Mouse (Mus musculus): Measurements from ENCODE around the gene Slc25a34. TPM values are rescaled to one million over a fixed set of nuclear protein-coding genes. Genes with fewer than 3 reads are reported as not detected.

Gene Slc25a34
- 0.13 TPM for polyA plus RNA-seq (2012; fragmentation: generic; extraction: Trizol)
- long read RNA-seq, experiment 1, result 0 reads
- long read RNA-seq, experiment 2, result 0 reads

- H3K79me2 ChIP-seq (ENCODE audit: control insufficient read depth, insufficient read depth), result no peaks in the 10 kb centered on the region
- no peaks in the 10 kb centered on the region for H3K27me3 ChIP-seq (ENCODE audit: control insufficient read depth, insufficient read depth, insufficient read length)
- TF ChIP-seq MYOG (IDR thresholded peaks at IDR 0.05; ENCODE audit: control insufficient read depth, extremely low read depth, insufficient read length) (no peak), MAX (IDR thresholded peaks at IDR 0.05) (no peak)
- no peaks in the 10 kb centered on the region for H3K79me3 ChIP-seq (ENCODE audit: low read depth)
- no peaks in the 10 kb centered on the region for H3K36me3 ChIP-seq (ENCODE audit: control insufficient read depth, insufficient read depth)
- no peak within 1 kb of the TSS for H3K4me3 ChIP-seq (ENCODE audit: insufficient read depth, poor library complexity, severe bottlenecking)
- H3ac ChIP-seq (ENCODE audit: control insufficient read depth, insufficient read length, low read depth), result no peak within 1 kb of the TSS
Observed at GRCm38 (mm10) chr4:141623666-141624065, at the start of gene Slc25a34. Gene Slc25a34, minus strand, starts transcription at chr4:141623821.

GRCm38 (mm10) chr4:141672325-141672724 lies 48.7 kb upstream of the Slc25a34 start:
- Histone ChIP-seq H3K27me3 (ENCODE audit: control insufficient read depth, insufficient read depth, insufficient read length) (no peaks in the 10 kb centered on the region), H3K79me2 (ENCODE audit: control insufficient read depth, insufficient read depth) (no peaks in the 10 kb centered on the region), H3K79me3 (ENCODE audit: low read depth) (no peaks in the 10 kb centered on the region), H3K4me3 (ENCODE audit: insufficient read depth, poor library complexity, severe bottlenecking) (no peak overlapping the region), H3ac (ENCODE audit: control insufficient read depth, insufficient read length, low read depth) (no peak overlapping the region), H3K36me3 (ENCODE audit: control insufficient read depth, insufficient read depth) (no peaks in the 10 kb centered on the region)
- TF ChIP-seq MAX (IDR thresholded peaks at IDR 0.05) (no peak), FOSL1 (IDR thresholded peaks at IDR 0.05; ENCODE audit: insufficient read depth, low read length, poor library complexity, severe bottlenecking) (no peak), MYOD1 (IDR thresholded peaks at IDR 0.05; ENCODE audit: control insufficient read depth, insufficient read length, low read depth) (no peak), CEBPB (IDR thresholded peaks at IDR 0.05; ENCODE audit: low read depth) (no peak), MYOG (IDR thresholded peaks at IDR 0.05; ENCODE audit: control insufficient read depth, extremely low read depth, insufficient read length) (no peak), CTCF (IDR thresholded peaks at IDR 0.05; ENCODE audit: control insufficient read depth, insufficient read depth, insufficient read length) (no peak), USF1 (IDR thresholded peaks at IDR 0.05; ENCODE audit: low read depth) (no peak)

GRCm38 (mm10) chr4:141671389-141671788 lies 47.8 kb upstream of the Slc25a34 start:
- no peaks in the 10 kb centered on the region for H3K36me3 ChIP-seq (ENCODE audit: control insufficient read depth, insufficient read depth)
- no peak overlapping the region for H3ac ChIP-seq (ENCODE audit: control insufficient read depth, insufficient read length, low read depth)
- no peaks in the 10 kb centered on the region for H3K79me2 ChIP-seq (ENCODE audit: control insufficient read depth, insufficient read depth)
- TF ChIP-seq MAX (IDR thresholded peaks at IDR 0.05), result no peak
- TF ChIP-seq CEBPB (IDR thresholded peaks at IDR 0.05; ENCODE audit: low read depth), result no peak
- TF ChIP-seq USF1 (IDR thresholded peaks at IDR 0.05; ENCODE audit: low read depth), result no peak
- TF ChIP-seq MYOD1 (IDR thresholded peaks at IDR 0.05; ENCODE audit: control insufficient read depth, insufficient read length, low read depth), result no peak
- no peak for TF ChIP-seq MYOG (IDR thresholded peaks at IDR 0.05; ENCODE audit: control insufficient read depth, extremely low read depth, insufficient read length)
- no peak for TF ChIP-seq FOSL1 (IDR thresholded peaks at IDR 0.05; ENCODE audit: insufficient read depth, low read length, poor library complexity, severe bottlenecking)
- no peak for TF ChIP-seq CTCF (IDR thresholded peaks at IDR 0.05; ENCODE audit: control insufficient read depth, insufficient read depth, insufficient read length)
- no peaks in the 10 kb centered on the region for H3K79me3 ChIP-seq (ENCODE audit: low read depth)
- H3K4me3 ChIP-seq (ENCODE audit: insufficient read depth, poor library complexity, severe bottlenecking), result no peak overlapping the region
- H3K27me3 ChIP-seq (ENCODE audit: control insufficient read depth, insufficient read depth, insufficient read length), result no peaks in the 10 kb centered on the region

- Histone ChIP-seq H3K36me3 (ENCODE audit: control insufficient read depth, insufficient read depth) (no peaks in the 10 kb centered on the region), H3K27me3 (ENCODE audit: control insufficient read depth, insufficient read depth, insufficient read length) (no peaks in the 10 kb centered on the region), H3K79me3 (ENCODE audit: low read depth) (no peaks in the 10 kb centered on the region), H3ac (ENCODE audit: control insufficient read depth, insufficient read length, low read depth) (no peak overlapping the region), H3K79me2 (ENCODE audit: control insufficient read depth, insufficient read depth) (no peaks in the 10 kb centered on the region), H3K4me3 (ENCODE audit: insufficient read depth, poor library complexity, severe bottlenecking) (no peak overlapping the region)
- TF ChIP-seq USF1 (IDR thresholded peaks at IDR 0.05; ENCODE audit: low read depth) (peak; percentile 35), MYOD1 (IDR thresholded peaks at IDR 0.05; ENCODE audit: control insufficient read depth, insufficient read length, low read depth) (no peak), CEBPB (IDR thresholded peaks at IDR 0.05; ENCODE audit: low read depth) (peak; percentile 96), MYOG (IDR thresholded peaks at IDR 0.05; ENCODE audit: control insufficient read depth, extremely low read depth, insufficient read length) (no peak), MAX (IDR thresholded peaks at IDR 0.05) (no peak), CTCF (IDR thresholded peaks at IDR 0.05; ENCODE audit: control insufficient read depth, insufficient read depth, insufficient read length) (no peak), FOSL1 (IDR thresholded peaks at IDR 0.05; ENCODE audit: insufficient read depth, low read length, poor library complexity, severe bottlenecking) (no peak)
Observed at GRCm38 (mm10) chr4:141669898-141670712, 46.5 kb upstream of the Slc25a34 start.

- Histone ChIP-seq H3K4me3 (ENCODE audit: insufficient read depth, poor library complexity, severe bottlenecking) (peak within 1 kb of the TSS; percentile 48), H3K79me3 (ENCODE audit: low read depth) (peaks cover 7% of the 10 kb centered on the region), H3K79me2 (ENCODE audit: control insufficient read depth, insufficient read depth) (peaks cover 14% of the 10 kb centered on the region), H3K27me3 (ENCODE audit: control insufficient read depth, insufficient read depth, insufficient read length) (no peaks in the 10 kb centered on the region), H3K36me3 (ENCODE audit: control insufficient read depth, insufficient read depth) (no peaks in the 10 kb centered on the region), H3ac (ENCODE audit: control insufficient read depth, insufficient read length, low read depth) (peak within 1 kb of the TSS; percentile 96)
- TF ChIP-seq CTCF (IDR thresholded peaks at IDR 0.05; ENCODE audit: control insufficient read depth, insufficient read depth, insufficient read length) (no peak), MYOG (IDR thresholded peaks at IDR 0.05; ENCODE audit: control insufficient read depth, extremely low read depth, insufficient read length) (no peak), FOSL1 (IDR thresholded peaks at IDR 0.05; ENCODE audit: insufficient read depth, low read length, poor library complexity, severe bottlenecking) (no peak), MAX (IDR thresholded peaks at IDR 0.05) (no peak), CEBPB (IDR thresholded peaks at IDR 0.05; ENCODE audit: low read depth) (no peak), USF1 (IDR thresholded peaks at IDR 0.05; ENCODE audit: low read depth) (no peak), MYOD1 (IDR thresholded peaks at IDR 0.05; ENCODE audit: control insufficient read depth, insufficient read length, low read depth) (no peak)
Observed at GRCm38 (mm10) chr4:141664799-141665198, 41.2 kb upstream of the Slc25a34 start, which contains the start of gene Plekhm2. Gene Plekhm2, minus strand, starts transcription at chr4:141664899.
